Mouse (Mus musculus): ENCODE results near the gene Dync2li1. TPM values are rescaled to one million over a fixed set of nuclear protein-coding genes. Genes with fewer than 3 reads are reported as not detected.

Dync2li1 gene
- polyA plus RNA-seq, 1 experiment from 2014 or later: 33.4 TPM

- H3K9me3 ChIP-seq (replicated peaks): no peaks in the 10 kb centered on the region
- no peaks in the 10 kb centered on the region for H3K36me3 ChIP-seq
- H3K27ac ChIP-seq: no peak overlapping the region
- WGBS: 94% methylated on average over 11 of the region's 11 CpGs
- no peak overlapping the region for H3K4me3 ChIP-seq
- H3K27me3 ChIP-seq (ENCODE audit: low read depth, poor library complexity, severe bottlenecking): peaks cover 11% of the 10 kb centered on the region; the same call in 1 of the 2 replicates
- DNase-seq (ENCODE audit: low spot score): no peak
- H3K4me1 ChIP-seq: peaks cover 11% of the 10 kb centered on the region
These were observed 51.3 kb downstream of the Dync2li1 start for GRCm38 (mm10) chr17:84677595-84677994.

GRCm38 (mm10) chr17:84681670-84682069, 55.4 kb downstream of the Dync2li1 start:
- 85% methylated on average over 3 of the region's 3 CpGs for WGBS

GRCm38 (mm10) chr17:84682734-84683717, 56.7 kb downstream of the Dync2li1 start, which contains the start of gene Abcg5:
TSS of gene Abcg5 (minus strand) at chr17:84683011.
- H3K4me1 ChIP-seq: peaks cover 26% of the 10 kb centered on the region
- 0 out of 2 replicates have a peak within 1 kb of the TSS, but pooled peaks have one; percentile 62 for H3K27ac ChIP-seq
- WGBS: 78% methylated on average over 18 of the region's 18 CpGs
- no peak for DNase-seq (ENCODE audit: low spot score)
- H3K27me3 ChIP-seq (ENCODE audit: low read depth, poor library complexity, severe bottlenecking): no peaks in the 10 kb centered on the region
- no peak within 1 kb of the TSS for H3K4me3 ChIP-seq
- H3K36me3 ChIP-seq: no peaks in the 10 kb centered on the region
- H3K9me3 ChIP-seq (replicated peaks): no peaks in the 10 kb centered on the region

More at GRCm38 (mm10) chr17:84681670-84682069, 55.4 kb downstream of the Dync2li1 start:
- Histone ChIP-seq H3K4me1 (peaks cover 26% of the 10 kb centered on the region), H3K27me3 (ENCODE audit: low read depth, poor library complexity, severe bottlenecking) (no peaks in the 10 kb centered on the region), H3K4me3 (no peak overlapping the region), H3K36me3 (no peaks in the 10 kb centered on the region), H3K9me3 (replicated peaks) (no peaks in the 10 kb centered on the region), H3K27ac (no peak overlapping the region)
- DNase-seq (ENCODE audit: low spot score): no peak

GRCm38 (mm10) chr17:84684284-84684683, 58.0 kb downstream of the Dync2li1 start:
- Histone ChIP-seq H3K4me3 (no peak overlapping the region), H3K4me1 (peaks cover 26% of the 10 kb centered on the region), H3K27ac (peak overlapping the region; percentile 62; the same call in 1 of the 2 replicates), H3K27me3 (ENCODE audit: low read depth, poor library complexity, severe bottlenecking) (no peaks in the 10 kb centered on the region), H3K9me3 (replicated peaks) (no peaks in the 10 kb centered on the region), H3K36me3 (no peaks in the 10 kb centered on the region)
- 33% methylated on average over 6 of the region's 6 CpGs for WGBS
- no peak for DNase-seq (ENCODE audit: low spot score)

GRCm38 (mm10) chr17:84685286-84685685, 59.0 kb downstream of the Dync2li1 start:
- DNase-seq (ENCODE audit: low spot score): no peak
- Histone ChIP-seq H3K4me1 (peaks cover 26% of the 10 kb centered on the region), H3K27me3 (ENCODE audit: low read depth, poor library complexity, severe bottlenecking) (no peaks in the 10 kb centered on the region), H3K36me3 (no peaks in the 10 kb centered on the region), H3K27ac (0 out of 2 replicates have a peak overlapping the region, but pooled peaks have one; percentile 62), H3K4me3 (no peak overlapping the region), H3K9me3 (replicated peaks) (no peaks in the 10 kb centered on the region)
- WGBS: 87% methylated on average over 4 of the region's 4 CpGs

GRCm38 (mm10) chr17:84687994-84688393, 61.7 kb downstream of the Dync2li1 start:
- peaks cover 26% of the 10 kb centered on the region for H3K4me1 ChIP-seq
- no peaks in the 10 kb centered on the region for H3K27me3 ChIP-seq (ENCODE audit: low read depth, poor library complexity, severe bottlenecking)
- no peaks in the 10 kb centered on the region for H3K36me3 ChIP-seq
- WGBS: 71% methylated on average over 5 of the region's 5 CpGs
- no peak overlapping the region for H3K27ac ChIP-seq
- no peak overlapping the region for H3K4me3 ChIP-seq
- H3K9me3 ChIP-seq (replicated peaks): no peaks in the 10 kb centered on the region
- no peak for DNase-seq (ENCODE audit: low spot score)

GRCm38 (mm10) chr17:84688834-84689233, 62.5 kb downstream of the Dync2li1 start:
- no peaks in the 10 kb centered on the region for H3K9me3 ChIP-seq (replicated peaks)
- no peaks in the 10 kb centered on the region for H3K27me3 ChIP-seq (ENCODE audit: low read depth, poor library complexity, severe bottlenecking)
- 93% methylated on average over 11 of the region's 11 CpGs for WGBS
- H3K4me3 ChIP-seq: no peak overlapping the region
- no peaks in the 10 kb centered on the region for H3K36me3 ChIP-seq
- H3K27ac ChIP-seq: no peak overlapping the region
- peaks cover 18% of the 10 kb centered on the region for H3K4me1 ChIP-seq
- DNase-seq (ENCODE audit: low spot score): no peak

GRCm38 (mm10) chr17:84689316-84689715, 63.0 kb downstream of the Dync2li1 start:
- H3K4me1 ChIP-seq: peaks cover 13% of the 10 kb centered on the region
- H3K36me3 ChIP-seq: no peaks in the 10 kb centered on the region
- H3K27ac ChIP-seq: no peak overlapping the region
- no peak for DNase-seq (ENCODE audit: low spot score)
- H3K9me3 ChIP-seq (replicated peaks): no peaks in the 10 kb centered on the region
- 84% methylated on average over 5 of the region's 5 CpGs for WGBS
- H3K27me3 ChIP-seq (ENCODE audit: low read depth, poor library complexity, severe bottlenecking): no peaks in the 10 kb centered on the region
- no peak overlapping the region for H3K4me3 ChIP-seq

GRCm38 (mm10) chr17:84690111-84690510, 63.8 kb downstream of the Dync2li1 start:
- H3K9me3 ChIP-seq (replicated peaks): no peaks in the 10 kb centered on the region
- peaks cover 7% of the 10 kb centered on the region; the same call in 1 of the 2 replicates for H3K4me1 ChIP-seq
- H3K4me3 ChIP-seq: no peak overlapping the region
- 0 out of 2 replicates have a peak, but pooled peaks cover 2% of the 10 kb centered on the region for H3K27me3 ChIP-seq (ENCODE audit: low read depth, poor library complexity, severe bottlenecking)
- no peak overlapping the region for H3K27ac ChIP-seq
- DNase-seq (ENCODE audit: low spot score): no peak
- H3K36me3 ChIP-seq: no peaks in the 10 kb centered on the region
- WGBS: 80% methylated on average over 5 of the region's 5 CpGs

- Histone ChIP-seq H3K36me3 (no peaks in the 10 kb centered on the region), H3K27me3 (ENCODE audit: low read depth, poor library complexity, severe bottlenecking) (0 out of 2 replicates have a peak, but pooled peaks cover 6% of the 10 kb centered on the region), H3K4me1 (peaks cover 5% of the 10 kb centered on the region; the same call in 1 of the 2 replicates), H3K27ac (no peak overlapping the region), H3K9me3 (replicated peaks) (no peaks in the 10 kb centered on the region), H3K4me3 (no peak overlapping the region)
- DNase-seq (ENCODE audit: low spot score): no peak
- 86% methylated on average over 2 of the region's 2 CpGs for WGBS
These were observed 67.4 kb downstream of the Dync2li1 start for GRCm38 (mm10) chr17:84693741-84694140.

GRCm38 (mm10) chr17:84696537-84696936, 70.2 kb downstream of the Dync2li1 start:
- WGBS: 75% methylated on average over 6 of the region's 6 CpGs
- Histone ChIP-seq H3K4me1 (peaks cover 13% of the 10 kb centered on the region), H3K9me3 (replicated peaks) (no peaks in the 10 kb centered on the region), H3K27ac (no peak overlapping the region), H3K27me3 (ENCODE audit: low read depth, poor library complexity, severe bottlenecking) (0 out of 2 replicates have a peak, but pooled peaks cover 6% of the 10 kb centered on the region), H3K36me3 (no peaks in the 10 kb centered on the region), H3K4me3 (no peak overlapping the region)
- no peak for DNase-seq (ENCODE audit: low spot score)

GRCm38 (mm10) chr17:84698727-84699126, 72.4 kb downstream of the Dync2li1 start:
- Histone ChIP-seq H3K36me3 (peaks cover 5% of the 10 kb centered on the region; the same call in 1 of the 2 replicates), H3K27me3 (ENCODE audit: low read depth, poor library complexity, severe bottlenecking) (0 out of 2 replicates have a peak, but pooled peaks cover 6% of the 10 kb centered on the region)

More at GRCm38 (mm10) chr17:84698727-84699126, 72.4 kb downstream of the Dync2li1 start:
- WGBS: 31% methylated on average over 5 of the region's 5 CpGs
- DNase-seq (ENCODE audit: low spot score): peak; percentile 66
- Histone ChIP-seq H3K4me1 (peaks cover 9% of the 10 kb centered on the region), H3K27ac (no peak overlapping the region), H3K4me3 (no peak overlapping the region), H3K9me3 (replicated peaks) (no peaks in the 10 kb centered on the region)

Measured in limb, embryonic 10.5 days (tissue).